Comparison of ENCODE assay signal across 9 mouse cellular contexts in genomic region chr3:88631921-88632587, GRCm38 (mm10). TPM values are rescaled to one million over a fixed set of nuclear protein-coding genes. Genes with fewer than 3 reads are reported as not detected.
A peak's percentile ranks its signal among the peaks of the same experiment; 100 is the strongest.
DNase-seq lines count a peak whose midpoint lies in the region; ATAC-seq and TF ChIP-seq lines count a peak whose summit lies in the region.
"Had no signal": no experiment of that assay in that cellular context is flagged by ENCODE, and none has a peak within 500 bp of the region (broad histone marks: within the 10 kb centered on the region; RNA-seq: fewer than 3 reads in every experiment).

No protein-coding gene starts in this region.

- H3K4me2 ChIP-seq in limb, embryonic 15.5 days, result no peak overlapping the region
- no peak overlapping the region for H3K4me2 ChIP-seq in stomach, postnatal 0 days (replicated peaks; ENCODE audit: low read depth)

- 53% methylated on average over 12 of the region's 12 CpGs for WGBS in heart, adult 2 months
- WGBS in limb, embryonic 15.5 days, result 74% methylated on average over 12 of the region's 12 CpGs
- WGBS in stomach, postnatal 0 days, result 57% methylated on average over 12 of the region's 12 CpGs

- H3K4me1 ChIP-seq in heart, adult 2 months (ENCODE audit: control insufficient read depth, insufficient read depth, low read length), result peaks cover 30% of the 10 kb centered on the region
- H3K4me1 ChIP-seq in testis, adult 2 months (ENCODE audit: control insufficient read depth, insufficient read depth, low read length), result 0 out of 2 replicates have a peak, but pooled peaks cover 2% of the 10 kb centered on the region
- peaks cover 6% of the 10 kb centered on the region; the same call in 1 of the 2 replicates for H3K4me1 ChIP-seq in limb, embryonic 15.5 days
- no peaks in the 10 kb centered on the region for H3K4me1 ChIP-seq in stomach, postnatal 0 days (replicated peaks; ENCODE audit: control insufficient read depth, insufficient read depth)

- no peaks in the 10 kb centered on the region for H3K27me3 ChIP-seq in heart, adult 2 months (ENCODE audit: control insufficient read depth, insufficient read depth, low read length)
- no peaks in the 10 kb centered on the region for H3K27me3 ChIP-seq in testis, adult 2 months (ENCODE audit: control insufficient read depth, insufficient read depth, low read length)
- H3K27me3 ChIP-seq in limb, embryonic 15.5 days, result no peaks in the 10 kb centered on the region
- H3K27me3 ChIP-seq in stomach, postnatal 0 days (ENCODE audit: control insufficient read depth, insufficient read depth, low read length), result no peaks in the 10 kb centered on the region

- ATAC-seq in limb, embryonic 15.5 days (ENCODE audit: insufficient number of reproducible peaks, low FRiP score, low TSS enrichment, low read depth), result no peak
- no peak for ATAC-seq in stomach, postnatal 0 days (ENCODE audit: low FRiP score, low TSS enrichment)
- ATAC-seq in frontal cortex, adult (ENCODE audit: low TSS enrichment), result no peak

- no peak overlapping the region for H3K9ac ChIP-seq in heart, adult 2 months (ENCODE audit: low read depth, low read length)
- 0 out of 2 replicates have a peak overlapping the region, but pooled peaks have one; percentile 7 for H3K9ac ChIP-seq in limb, embryonic 15.5 days
- no peak overlapping the region for H3K9ac ChIP-seq in stomach, postnatal 0 days (ENCODE audit: low read length)

- peak overlapping the region; percentile 12 for H3K27ac ChIP-seq in heart, adult 2 months
- H3K27ac ChIP-seq in testis, adult 2 months (ENCODE audit: control insufficient read depth, insufficient read depth, low read depth, low read length), result no peak overlapping the region
- no peak overlapping the region for H3K27ac ChIP-seq in limb, embryonic 15.5 days
- H3K27ac ChIP-seq in stomach, postnatal 0 days (replicated peaks), result no peak overlapping the region

- peaks cover 8% of the 10 kb centered on the region; the same call in 1 of the 2 replicates for H3K79me2 ChIP-seq in heart, adult 2 months (replicated peaks; ENCODE audit: control insufficient read depth, insufficient read depth, low read length)

- TF ChIP-seq EP300 in heart, adult 2 months (IDR thresholded peaks at IDR 0.05; ENCODE audit: insufficient read depth, low read depth, low read length), result peak; percentile 84; the same call in 1 of the 2 replicates
- no peak for TF ChIP-seq EP300 in stomach, postnatal 0 days (optimal IDR thresholded peaks at IDR 0.05)

- TF ChIP-seq CTCF in heart, adult 2 months (IDR thresholded peaks at IDR 0.05), result peak; percentile 78
- TF ChIP-seq CTCF in testis, adult 2 months (IDR thresholded peaks at IDR 0.05; ENCODE audit: control insufficient read depth, insufficient read depth, insufficient replicate concordance, low read depth, low read length), result peak; percentile 46; the same call in 1 of the 2 replicates
- peak; percentile 78 for TF ChIP-seq CTCF in stomach, postnatal 0 days (IDR thresholded peaks at IDR 0.05; ENCODE audit: low read depth)

- peak in 1 of 2 experiments; percentile 21 for DNase-seq in heart, adult 2 months
- DNase-seq in heart, adult 8-10 months (ENCODE audit: low spot score), result no peak
- DNase-seq in testis, postnatal 14 days (ENCODE audit: low spot score), result no peak
- peak; percentile 62 for DNase-seq in stomach, postnatal 0 days (ENCODE audit: low spot score)
- DNase-seq in spleen, adult 12 weeks (ENCODE audit: low spot score), result no peak

- TF ChIP-seq POLR2A in heart, adult 2 months (IDR thresholded peaks at IDR 0.05; ENCODE audit: insufficient read depth, low read depth, low read length), result no peak
- no peak for TF ChIP-seq POLR2A in testis, adult 2 months (IDR thresholded peaks at IDR 0.05; ENCODE audit: control insufficient read depth, low read depth, low read length)

- no peaks in the 10 kb centered on the region for H3K9me3 ChIP-seq in limb, embryonic 15.5 days
- no peaks in the 10 kb centered on the region for H3K9me3 ChIP-seq in stomach, postnatal 0 days (ENCODE audit: control insufficient read depth, low read length)

- H3K4me3 ChIP-seq in heart, adult 2 months, result no peak overlapping the region
- no peak overlapping the region for H3K4me3 ChIP-seq in testis, adult 2 months (ENCODE audit: control insufficient read depth, low read depth, low read length)
- H3K4me3 ChIP-seq in limb, embryonic 15.5 days, result no peak overlapping the region
- H3K4me3 ChIP-seq in stomach, postnatal 0 days (ENCODE audit: low read depth, low read length), result no peak overlapping the region

- H3K36me3 ChIP-seq in heart, adult 2 months (ENCODE audit: control insufficient read depth, insufficient read depth, low read length), result peaks cover 11% of the 10 kb centered on the region
- H3K36me3 ChIP-seq in testis, adult 2 months (ENCODE audit: control insufficient read depth, insufficient read depth, low read length), result no peaks in the 10 kb centered on the region
- peaks cover 84% of the 10 kb centered on the region for H3K36me3 ChIP-seq in limb, embryonic 15.5 days
- H3K36me3 ChIP-seq in stomach, postnatal 0 days (ENCODE audit: control insufficient read depth, insufficient read depth, low read length), result peaks cover 37% of the 10 kb centered on the region

- intact Hi-C loops in heart, adult 2 months (cut with DNase I), result loop anchor here (2.0 kb wide), 1 partner anchor 25 kb away; no protein-coding TSS in a partner anchor

RNA-seq across cellular contexts. Expression of gene Rxfp4, which starts 20.9 kb away (rescaled TPM):
- total RNA-seq in heart, adult 2 months (2021), result not detected
- polyA plus RNA-seq in heart, adult 2 months (2012; rRNA removed), result 0.41 TPM in 1 of 2 replicates, not detected in the other
- total RNA-seq in heart, adult 8-10 months (2022), result under 1 TPM in 1 of 4 experiments, not detected in 3; 0.23 TPM
- polyA plus RNA-seq in testis, adult 2 months (2012; rRNA removed), result not detected in 2 replicates
- polyA plus RNA-seq in limb, embryonic 15.5 days (2015; fragmentation: Nextera tagmentation; extraction: Ambion mirVana), result 0.19 TPM in 1 of 2 replicates, not detected in the other
- polyA plus RNA-seq in stomach, postnatal 0 days (2015; fragmentation: Nextera tagmentation; extraction: Ambion mirVana), result 0.07 TPM in 1 of 2 replicates, not detected in the other
- polyA plus RNA-seq: liver, embryonic 16.5 days had no signal

RNA-seq across cellular contexts. Expression of gene Arhgef2, which starts 26.3 kb away (rescaled TPM):
- 10 to 100 TPM; 37.3 to 37.5 TPM for total RNA-seq in heart, adult 2 months (2021)
- polyA plus RNA-seq in heart, adult 2 months (2012; rRNA removed), result 51.0 and 53.4 TPM in 2 replicates
- 10 to 100 TPM; 38.8 to 45.9 (median 41.4) TPM for total RNA-seq in heart, adult 8-10 months (2022)
- 512 and 614 TPM in 2 replicates for polyA plus RNA-seq in testis, adult 2 months (2012; rRNA removed)
- polyA plus RNA-seq in limb, embryonic 15.5 days (2015; fragmentation: Nextera tagmentation; extraction: Ambion mirVana), result 84.9 and 97.3 TPM in 2 replicates
- 29.0 and 33.0 TPM in 2 replicates for polyA plus RNA-seq in stomach, postnatal 0 days (2015; fragmentation: Nextera tagmentation; extraction: Ambion mirVana)

RNA-seq across cellular contexts. Expression of gene Khdc4, which starts 53.5 kb away (rescaled TPM):
- 10 to 100 TPM; 24.9 to 25.7 TPM for total RNA-seq in heart, adult 2 months (2021)
- polyA plus RNA-seq in heart, adult 2 months (2012; rRNA removed), result 29.9 and 46.1 TPM in 2 replicates
- total RNA-seq in heart, adult 8-10 months (2022), result 10 to 100 TPM; 26.3 to 31.5 (median 27.8) TPM
- 23.5 and 28.7 TPM in 2 replicates for polyA plus RNA-seq in testis, adult 2 months (2012; rRNA removed)
- 77.9 and 86.7 TPM in 2 replicates for polyA plus RNA-seq in limb, embryonic 15.5 days (2015; fragmentation: Nextera tagmentation; extraction: Ambion mirVana)
- 38.1 and 45.9 TPM in 2 replicates for polyA plus RNA-seq in stomach, postnatal 0 days (2015; fragmentation: Nextera tagmentation; extraction: Ambion mirVana)

RNA-seq across cellular contexts. Expression of gene Ssr2, which starts 56.4 kb away (rescaled TPM):
- total RNA-seq in heart, adult 2 months (2021), result 10 to 100 TPM; 65.3 to 67.6 TPM
- polyA plus RNA-seq in heart, adult 2 months (2012; rRNA removed), result 80.0 and 115 TPM in 2 replicates
- 10 to 100 TPM; 60.4 to 67.0 (median 64.4) TPM for total RNA-seq in heart, adult 8-10 months (2022)
- 128 and 161 TPM in 2 replicates for polyA plus RNA-seq in testis, adult 2 months (2012; rRNA removed)
- 347 and 365 TPM in 2 replicates for polyA plus RNA-seq in limb, embryonic 15.5 days (2015; fragmentation: Nextera tagmentation; extraction: Ambion mirVana)
- 257 and 271 TPM in 2 replicates for polyA plus RNA-seq in stomach, postnatal 0 days (2015; fragmentation: Nextera tagmentation; extraction: Ambion mirVana)
